Mouse (Mus musculus) spleen, adult 2 months (tissue): ENCODE results near the gene Preb.

Experiments used
- CTCF ChIP-seq: fragments of 200-500 bp; IDR thresholded peaks from 2 replicates; pipeline ENCODE4 v1.5.1; 2011; ENCODE audit warnings: mild to moderate bottlenecking, inconsistent platforms; ENCODE audit not compliant: insufficient read depth, insufficient read length, insufficient replicate concordance; ENCODE audit errors: extremely low read depth
- POLR2A ChIP-seq: fragments of 200-500 bp; IDR thresholded peaks from 2 replicates; pipeline ENCODE4 v1.6.1; 2011; ENCODE audit warnings: low read depth, low read length, inconsistent platforms

- TF ChIP-seq CTCF = no peak
- TF ChIP-seq POLR2A = no peak
These were observed 33.0 kb upstream of the Preb start for GRCm38 (mm10) chr5:30992980-30993676.
